Mouse (Mus musculus): ENCODE data around the gene A730061H03Rik. TPM values are rescaled to one million over a fixed set of nuclear protein-coding genes. Genes with fewer than 3 reads are reported as not detected.

Gene A730061H03Rik
- total RNA-seq, 2 experiments from 2014 or later: 0.89 TPM; not detected in 1

DNA sequence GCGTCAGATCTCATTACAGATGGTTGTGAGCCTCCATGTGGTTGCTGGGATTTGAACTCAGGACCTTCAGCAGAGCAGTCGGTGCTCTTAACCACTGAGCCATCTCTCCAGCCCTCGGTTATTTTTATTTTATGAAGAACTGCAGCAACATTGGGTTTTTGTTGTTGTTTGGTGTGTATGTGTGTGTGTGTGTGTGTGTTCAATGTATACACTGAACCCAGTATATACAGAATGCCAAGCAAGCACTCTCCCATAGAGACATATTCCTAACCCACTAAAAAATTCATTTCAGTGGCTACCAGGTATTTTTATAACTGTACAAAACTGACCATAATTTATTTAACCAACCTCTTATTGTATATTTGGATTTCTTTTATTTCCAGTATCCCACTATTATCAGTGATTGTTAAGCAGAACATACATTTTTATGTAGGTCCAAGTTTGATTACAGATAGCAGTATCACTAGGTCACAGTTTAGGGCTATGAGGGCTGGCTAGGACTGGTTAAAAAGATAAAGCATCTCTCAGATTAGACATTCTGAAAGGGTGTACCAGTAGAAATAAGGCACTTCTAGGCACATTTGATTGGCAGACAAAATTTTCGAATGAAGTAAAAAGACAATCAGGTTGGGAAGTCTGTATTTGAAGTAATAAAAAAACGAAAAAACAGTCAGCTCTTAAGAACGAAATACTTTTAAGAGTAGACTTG lies 1.3 kb downstream of the A730061H03Rik start:
- intact Hi-C loops (cut with DNase I): no loop called here
- no peak for DNase-seq (ENCODE audit: low spot score in 2 of 2)

- intact Hi-C loops (cut with DNase I): loop anchor here (2.0 kb wide), 1 partner anchor 61 kb away; no protein-coding TSS in a partner anchor
- DNase-seq (ENCODE audit: low spot score in 2 of 2): no peak
Measured at GRCm38 (mm10) chr14:55557587-55557986, 2.6 kb downstream of the A730061H03Rik start.

- DNase-seq (ENCODE audit: low spot score in 2 of 2): peak; percentile 57 to 71
- intact Hi-C loops (cut with DNase I): loop anchor here (2.0 kb wide), 1 partner anchor 60 kb away; no protein-coding TSS in a partner anchor
Measured at GRCm38 (mm10) chr14:55557003-55557402, 3.2 kb downstream of the A730061H03Rik start.

GRCm38 (mm10) chr14:55555788-55556187 lies 4.4 kb downstream of the A730061H03Rik start:
- intact Hi-C loops (cut with DNase I): loop anchor here (2.0 kb wide), 1 partner anchor 59 kb away; no protein-coding TSS in a partner anchor
- no peak for DNase-seq (ENCODE audit: low spot score in 2 of 2)

- no peak for DNase-seq (ENCODE audit: low spot score in 2 of 2)
- intact Hi-C loops (cut with DNase I): no loop called here
Measured at GRCm38 (mm10) chr14:55554635-55555034, 5.6 kb downstream of the A730061H03Rik start.

- DNase-seq (ENCODE audit: low spot score in 2 of 2): no peak
- intact Hi-C loops (cut with DNase I): no loop called here
Measured at GRCm38 (mm10) chr14:55551794-55552193, 8.4 kb downstream of the A730061H03Rik start.

GRCm38 (mm10) chr14:55551347-55551746 lies 8.9 kb downstream of the A730061H03Rik start:
- intact Hi-C loops (cut with DNase I): no loop called here
- no peak for DNase-seq (ENCODE audit: low spot score in 2 of 2)

DNA sequence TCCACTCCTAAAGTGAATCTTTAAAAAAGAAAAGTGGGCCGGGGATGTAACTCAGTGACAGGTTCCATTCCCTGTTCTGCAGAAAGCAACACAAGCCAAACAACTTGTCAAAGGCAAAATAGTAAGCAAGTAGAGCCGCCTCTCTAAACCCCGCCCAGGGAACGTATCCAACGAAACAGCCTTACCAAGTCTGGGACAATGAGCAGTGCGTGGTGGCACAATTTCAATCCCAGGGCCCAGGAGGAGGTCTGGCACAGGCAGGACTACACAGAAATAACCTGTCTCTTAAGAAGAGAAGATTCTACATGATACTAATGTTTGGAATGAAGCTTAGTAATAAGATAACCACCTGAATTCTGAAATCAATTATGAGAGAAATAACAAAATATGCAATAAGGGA lies 10.0 kb downstream of the A730061H03Rik start:
- DNase-seq (ENCODE audit: low spot score in 2 of 2): no peak
- intact Hi-C loops (cut with DNase I): no loop called here

- DNase-seq (ENCODE audit: low spot score in 2 of 2): no peak
- intact Hi-C loops (cut with DNase I): no loop called here
Measured at GRCm38 (mm10) chr14:55544334-55544733, 15.9 kb downstream of the A730061H03Rik start.

- no peak for DNase-seq (ENCODE audit: low spot score in 2 of 2)
- intact Hi-C loops (cut with DNase I): no loop called here
Measured at GRCm38 (mm10) chr14:55542268-55542667, 17.9 kb downstream of the A730061H03Rik start.

- intact Hi-C loops (cut with DNase I): no loop called here
Measured at GRCm38 (mm10) chr14:55540787-55541321, 19.4 kb downstream of the A730061H03Rik start.

DNA sequence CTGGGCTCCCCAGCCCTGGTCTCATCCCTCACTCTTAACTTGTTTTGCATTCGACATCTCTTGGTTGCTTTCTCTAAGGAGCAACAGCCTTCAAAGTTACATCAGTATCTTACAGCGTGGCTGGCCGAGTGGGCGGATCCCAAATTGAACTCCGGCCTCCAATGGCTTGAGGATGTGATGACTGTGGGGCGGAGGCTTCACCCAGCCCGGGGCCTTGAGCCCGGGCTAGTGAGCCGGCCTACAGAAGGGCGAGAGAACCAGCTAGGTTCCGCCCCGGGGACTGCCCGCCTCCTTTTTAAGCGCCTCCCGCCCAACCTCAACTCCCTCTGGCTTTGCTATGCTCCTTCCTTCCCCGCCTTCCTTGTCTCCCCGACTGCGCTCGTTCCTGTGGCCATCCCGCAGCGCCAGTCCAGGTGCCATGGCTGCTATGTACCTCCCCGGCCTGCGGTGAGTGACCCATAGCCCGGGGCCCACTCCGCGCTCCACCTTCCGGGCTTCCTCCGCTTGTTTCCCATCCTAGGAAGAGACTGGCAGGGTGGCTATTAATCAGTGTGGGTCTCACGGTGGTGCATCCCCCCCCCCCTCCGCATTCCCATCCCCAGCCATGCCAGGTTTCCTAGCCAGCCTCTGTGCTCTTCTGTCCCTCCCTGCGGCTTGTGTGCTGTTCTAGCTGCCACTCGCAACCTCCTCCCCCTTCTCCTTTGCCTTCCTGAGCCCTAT lies 20.0 kb downstream of the A730061H03Rik start, which contains the start of gene Pck2:
Gene Pck2, plus strand, starts transcription at position 200 of the 720 bp plus-strand sequence.
- DNase-seq (ENCODE audit: low spot score in 2 of 2): peak; percentile 76 to 79
- intact Hi-C loops (cut with DNase I): no loop called here

More at GRCm38 (mm10) chr14:55540787-55541321, 19.4 kb downstream of the A730061H03Rik start:
- DNase-seq (ENCODE audit: low spot score in 2 of 2): peak; percentile 74 to 83

DNA sequence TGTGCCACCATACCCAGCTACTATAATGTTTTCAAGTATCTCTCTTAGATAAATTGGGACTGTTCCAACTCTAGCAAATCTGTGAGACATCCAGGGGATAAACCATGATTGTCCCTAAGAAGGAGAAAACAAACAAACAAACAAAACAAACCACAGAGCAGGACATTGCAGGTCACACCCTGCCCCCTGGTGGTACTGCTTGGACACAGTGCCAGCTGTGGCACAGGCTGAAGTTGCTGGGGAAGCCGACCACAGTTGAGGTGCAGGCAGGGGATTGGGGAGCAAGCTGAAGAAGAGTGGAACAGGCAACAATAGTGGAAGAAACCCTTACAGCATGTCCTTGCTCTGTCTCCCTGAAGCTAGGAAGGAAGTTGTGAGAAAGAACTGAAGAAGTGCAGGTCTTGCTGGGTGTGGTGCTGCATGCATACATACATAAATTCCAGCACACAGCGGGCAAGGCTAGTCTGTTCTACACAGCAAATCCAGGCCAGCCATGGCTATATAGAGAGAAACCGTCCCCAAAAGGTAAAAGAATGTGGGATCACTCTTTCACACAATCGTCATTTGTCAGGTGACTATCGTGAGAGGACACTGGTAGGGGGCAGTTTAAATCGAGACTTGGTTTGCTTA lies 24.0 kb downstream of the A730061H03Rik start:
- DNase-seq (ENCODE audit: low spot score in 2 of 2): no peak
- intact Hi-C loops (cut with DNase I): loop anchor here (10.0 kb wide), 1 partner anchor 391 kb away; no protein-coding TSS in a partner anchor

DNA sequence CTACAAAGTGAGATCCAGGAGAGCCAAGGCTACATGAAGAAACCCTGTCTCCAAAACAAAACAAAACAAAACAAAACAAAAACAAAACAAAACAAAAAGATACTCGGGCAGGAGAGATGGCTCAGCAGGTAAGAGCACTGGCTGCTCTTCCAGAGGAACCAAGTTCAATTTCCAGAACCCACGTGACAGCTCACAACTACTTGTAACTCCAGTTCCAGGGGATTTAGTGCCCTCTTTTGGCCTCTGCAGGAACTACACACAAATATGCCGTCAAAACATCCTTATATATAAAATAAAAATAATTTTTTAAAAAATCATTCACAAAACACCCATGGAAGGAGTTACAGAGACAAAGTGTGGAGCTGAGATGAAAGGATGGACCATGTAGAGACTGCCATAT lies 32.3 kb downstream of the A730061H03Rik start:
- DNase-seq (ENCODE audit: low spot score in 2 of 2): peak in 1 of 2 experiments; percentile 38
- intact Hi-C loops (cut with DNase I): loop anchor here (1.0 kb wide), 1 partner anchor 31 kb away; no protein-coding TSS in a partner anchor

DNA sequence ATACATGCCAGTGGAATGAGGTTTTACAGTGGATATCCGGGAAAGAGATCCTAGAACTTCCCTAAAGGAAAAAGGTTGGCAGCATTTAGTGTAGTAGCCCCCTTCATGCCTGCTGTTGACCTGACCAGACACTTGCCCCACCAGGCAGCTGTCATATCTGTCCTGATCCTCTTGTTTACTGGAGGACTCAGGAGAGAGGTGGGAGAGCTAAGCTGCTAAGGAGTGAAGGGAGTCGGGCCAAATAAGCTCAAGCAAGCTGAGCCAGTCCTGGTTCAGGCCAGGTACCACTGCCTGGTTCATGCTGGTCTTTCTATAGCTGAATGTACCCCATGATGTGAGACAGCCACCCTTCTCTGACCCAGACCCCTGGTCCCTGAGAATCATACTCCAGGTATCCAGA lies 33.5 kb downstream of the A730061H03Rik start:
- intact Hi-C loops (cut with DNase I): no loop called here

GRCm38 (mm10) chr14:55524785-55525184 lies 35.4 kb downstream of the A730061H03Rik start, which contains the start of gene Nrl:
TSS of gene Nrl (minus strand) at chr14:55524981.
- intact Hi-C loops (cut with DNase I): no loop called here
- DNase-seq (ENCODE audit: low spot score in 2 of 2): no peak

More for the DNA sequence above, 33.5 kb downstream of the A730061H03Rik start:
- DNase-seq (ENCODE audit: low spot score in 2 of 2): no peak

- DNase-seq (ENCODE audit: low spot score in 2 of 2): no peak
- intact Hi-C loops (cut with DNase I): no loop called here
Measured at GRCm38 (mm10) chr14:55524062-55524461, 36.1 kb downstream of the A730061H03Rik start.

- intact Hi-C loops (cut with DNase I): no loop called here
- peak; percentile 39 to 61 for DNase-seq (ENCODE audit: low spot score in 2 of 2)
Measured at GRCm38 (mm10) chr14:55520451-55521361, 39.5 kb downstream of the A730061H03Rik start.
